ENCODE assay signal across 7 mouse cellular contexts in genomic region chr3:122245215-122245877, GRCm38 (mm10). TPM values are rescaled to one million over a fixed set of nuclear protein-coding genes. Genes with fewer than 3 reads are reported as not detected.
DNase-seq lines count a peak whose midpoint lies in the region; ATAC-seq lines count a peak whose summit lies in the region.

Gclm (plus strand) TSS chr3:122245557.

- peak; percentile 93 to 94 for DNase-seq in adrenal gland, adult 18-20 months (ENCODE audit: low spot score in 2 of 2)
- peak; percentile 97 for DNase-seq in embryo, embryonic 11 days
- peak; percentile 88 to 89 for DNase-seq in gastrocnemius, postnatal 36 days
- peak; percentile 95 for DNase-seq in left cerebral cortex, postnatal 25 days (ENCODE audit: low spot score in 2 of 2)
- DNase-seq in midbrain, embryonic 10.5 days (ENCODE audit: low spot score) = peak; percentile 94
- DNase-seq in right cerebral cortex, postnatal 4 days = peak; percentile 91

- peak; percentile 98 for ATAC-seq in intestine, embryonic 15.5 days

- H3K4me2 ChIP-seq in intestine, embryonic 15.5 days (replicated peaks) = peak within 1 kb of the TSS; percentile 80

- peak within 1 kb of the TSS; percentile 86 for H3K9ac ChIP-seq in intestine, embryonic 15.5 days

- intact Hi-C loops in gastrocnemius, postnatal 36 days (cut with DNase I) = no loop called here
- intact Hi-C loops in left cerebral cortex, postnatal 25 days (cut with DNase I) = loop anchor here (2.0 to 10.0 kb wide), 3 partner anchors 29 to 361 kb away; partner anchors contain the start of gene Dnttip2

- H3K4me3 ChIP-seq in intestine, embryonic 15.5 days (replicated peaks) = peak within 1 kb of the TSS; percentile 96
- peak within 1 kb of the TSS; percentile 87 for H3K4me3 ChIP-seq in midbrain, embryonic 10.5 days

- no peaks in the 10 kb centered on the region for H3K9me3 ChIP-seq in intestine, embryonic 15.5 days
- H3K9me3 ChIP-seq in midbrain, embryonic 10.5 days (replicated peaks) = no peaks in the 10 kb centered on the region

- H3K4me1 ChIP-seq in intestine, embryonic 15.5 days (replicated peaks) = peaks cover 16% of the 10 kb centered on the region
- peaks cover 47% of the 10 kb centered on the region for H3K4me1 ChIP-seq in midbrain, embryonic 10.5 days

- WGBS in intestine, embryonic 15.5 days = under 1% methylated on average over 82 of the region's 90 CpGs
- under 1% methylated on average over 82 of the region's 90 CpGs for WGBS in midbrain, embryonic 10.5 days

- H3K36me3 ChIP-seq in intestine, embryonic 15.5 days = no peaks in the 10 kb centered on the region
- H3K36me3 ChIP-seq in midbrain, embryonic 10.5 days = no peaks in the 10 kb centered on the region

- H3K27ac ChIP-seq in intestine, embryonic 15.5 days = peak within 1 kb of the TSS; percentile 92
- H3K27ac ChIP-seq in midbrain, embryonic 10.5 days (replicated peaks) = peak within 1 kb of the TSS; percentile 93

- no peaks in the 10 kb centered on the region for H3K27me3 ChIP-seq in intestine, embryonic 15.5 days (replicated peaks)
- H3K27me3 ChIP-seq in midbrain, embryonic 10.5 days (ENCODE audit: low read depth, poor library complexity, severe bottlenecking) = no peaks in the 10 kb centered on the region; the same call in 1 of the 2 replicates

RNA-seq across cellular contexts. Expression of gene Gclm, which starts in this region (rescaled TPM):
- total RNA-seq in adrenal gland, adult 18-20 months (2021) = 100 to 1,000 TPM in 1 of 2 experiments, 10 to 100 TPM in 1; 82.6 to 110 TPM
- 10 to 100 TPM; 32.2 to 47.4 TPM for total RNA-seq in gastrocnemius, postnatal 36 days (2021)
- polyA plus RNA-seq in intestine, embryonic 15.5 days (2015; fragmentation: Nextera tagmentation; extraction: Ambion mirVana) = 97.7 TPM in 2 replicates
- 10 to 100 TPM; 62.6 to 79.5 TPM for total RNA-seq in left cerebral cortex, postnatal 25 days (2021)
- 44.6 and 52.5 TPM in 2 replicates for polyA plus RNA-seq in midbrain, embryonic 10.5 days (2016; fragmentation: Nextera tagmentation; extraction: Ambion mirVana)

Comparison
In these comparisons a context has a peak if more than half of its experiments do, and no peak if none do; other contexts are left out.
1. Peak in every context shown above with its lines: DNase-seq, ATAC-seq, H3K4me3 ChIP-seq and H3K27ac ChIP-seq.